Mouse (Mus musculus) E14TG2a.4 (cell line): Measurements from ENCODE around the gene Pik3cg.

ENCODE experiments used
- CTCF ChIP-seq: conservative IDR thresholded peaks from 2 replicates; pipeline ENCODE4 v1.5.1; 2014; ENCODE audit warnings: low read length
- NANOG ChIP-seq: IDR thresholded peaks from 2 replicates; pipeline ENCODE4 v1.6.1; 2014; ENCODE audit warnings: borderline replicate concordance, low read length, mixed read lengths
- POU5F1 ChIP-seq: IDR thresholded peaks from 2 replicates; pipeline ENCODE4 v1.6.1; 2014; ENCODE audit warnings: low read length, borderline replicate concordance

DNA sequence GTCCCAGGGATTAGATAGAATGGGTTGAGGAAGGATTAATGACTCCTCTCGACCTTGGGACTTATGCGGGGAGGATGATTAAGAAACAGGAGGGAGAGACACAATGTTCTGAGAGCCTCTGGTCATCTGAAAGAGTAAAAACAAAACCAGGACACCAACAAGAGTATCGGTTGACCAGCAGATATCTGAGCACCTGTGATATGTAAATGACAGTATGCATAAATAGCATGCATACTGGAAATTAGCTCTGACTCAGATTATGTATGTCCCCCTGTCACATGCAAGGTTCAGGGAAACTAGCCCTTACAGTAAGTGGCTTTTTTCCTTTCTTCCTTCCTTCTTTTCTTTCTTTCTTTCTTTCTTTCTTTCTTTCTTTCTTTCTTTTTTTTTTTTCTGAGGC lies 28.0 kb upstream of the Pik3cg start:
- TF ChIP-seq CTCF (no peak), POU5F1 (no peak), NANOG (no peak)
